Comparison of ENCODE assay signal across 14 mouse cellular contexts in the genomic region with DNA sequence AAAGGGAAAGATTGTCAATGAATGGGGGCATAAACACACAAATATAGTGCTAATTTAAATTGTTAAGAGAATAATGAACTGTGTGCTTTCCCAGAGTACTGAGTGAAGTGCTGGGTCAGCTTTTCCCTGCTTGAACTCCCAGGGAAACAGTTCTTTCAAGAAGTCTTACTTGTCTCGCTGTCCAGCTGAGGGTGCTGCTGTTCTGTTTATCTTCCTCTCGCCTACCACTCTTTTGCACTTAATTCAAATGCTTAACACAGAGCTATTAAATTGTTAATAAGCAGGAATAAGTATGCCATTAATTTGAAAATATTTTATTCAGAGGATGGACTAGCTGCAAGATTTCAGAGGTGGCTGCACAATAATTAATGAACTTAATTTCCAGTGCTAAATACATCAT.
DNase-seq lines count a peak whose midpoint lies in the region; ATAC-seq lines count a peak whose summit lies in the region.
"Had no signal": no experiment of that assay in that cellular context is flagged by ENCODE, and none has a peak within 500 bp of the region (broad histone marks: within the 10 kb centered on the region; RNA-seq: fewer than 3 reads in every experiment).

No protein-coding gene starts in this region.

- H3K4me1 ChIP-seq in neural tube, embryonic 14.5 days (ENCODE audit: control insufficient read depth, insufficient read depth, low read length), result no peaks in the 10 kb centered on the region
- H3K4me1 ChIP-seq: limb, embryonic 15.5 days had no signal

- no peak overlapping the region for H3K4me3 ChIP-seq in neural tube, embryonic 14.5 days (ENCODE audit: low read depth, low read length)
- H3K4me3 ChIP-seq: limb, embryonic 15.5 days had no signal

- no peaks in the 10 kb centered on the region for H3K36me3 ChIP-seq in neural tube, embryonic 14.5 days (ENCODE audit: control insufficient read depth, insufficient read depth, low read length)
- H3K36me3 ChIP-seq: G1E; limb, embryonic 15.5 days had no signal

- H3K9me3 ChIP-seq in neural tube, embryonic 14.5 days (ENCODE audit: control insufficient read depth, low read length), result no peaks in the 10 kb centered on the region
- H3K9me3 ChIP-seq: limb, embryonic 15.5 days had no signal

- 68% methylated on average over 2 of the region's 2 CpGs for WGBS in neural tube, embryonic 14.5 days

- peak; percentile 16 to 35 for DNase-seq in cerebellum, postnatal 10 days
- DNase-seq in cerebellum, adult 9-10 months, result no peak
- peak; percentile 24 to 29 for DNase-seq in kidney, postnatal 4 days
- no peak for DNase-seq in kidney, adult 11 months
- no peak for DNase-seq in neural tube, embryonic 10.5 days (ENCODE audit: extremely low spot score, low spot score)
- peak; percentile 1 for DNase-seq in lung, postnatal 36 days
- no peak for DNase-seq in gastrocnemius, postnatal 14 days
- DNase-seq: cerebellum, postnatal 36 days; heart, postnatal 36 days; layer of hippocampus, adult 9-11 months had no signal

- no peak overlapping the region for H3K4me2 ChIP-seq in neural tube, embryonic 14.5 days (ENCODE audit: low read depth, low read length)
- H3K4me2 ChIP-seq: limb, embryonic 15.5 days had no signal

- H3K9ac ChIP-seq in neural tube, embryonic 14.5 days (replicated peaks; ENCODE audit: low read depth, low read length), result no peak overlapping the region
- H3K9ac ChIP-seq: limb, embryonic 15.5 days had no signal

- H3K27ac ChIP-seq in neural tube, embryonic 14.5 days (ENCODE audit: low read depth, low read length), result no peak overlapping the region
- H3K27ac ChIP-seq: limb, embryonic 15.5 days had no signal

- peak; percentile 17; the same call in 1 of the 2 replicates for ATAC-seq in neural tube, embryonic 14.5 days (ENCODE audit: low read depth)
- ATAC-seq: intestine, embryonic 16.5 days had no signal

- intact Hi-C loops in gastrocnemius, postnatal 14 days (cut with DNase I; ENCODE audit: low total_unique reads), result no loop called here

- no peaks in the 10 kb centered on the region for H3K27me3 ChIP-seq in neural tube, embryonic 14.5 days (ENCODE audit: control insufficient read depth, insufficient read depth, low read length)
- H3K27me3 ChIP-seq: limb, embryonic 15.5 days had no signal

Comparison
In these comparisons a context has a peak if more than half of its experiments do, and no peak if none do; other contexts are left out.
1. DNase-seq: peak in cerebellum, postnatal 10 days (2 of 2), kidney, postnatal 4 days (2 of 2) and lung, postnatal 36 days (single experiment); none in cerebellum, adult 9-10 months (single experiment), kidney, adult 11 months (single experiment), neural tube, embryonic 10.5 days (single experiment) and gastrocnemius, postnatal 14 days (single experiment).